Mouse (Mus musculus) midbrain, embryonic 14.5 days (tissue): Measurements from ENCODE around the gene Gm20388. TPM values are rescaled to one million over a fixed set of nuclear protein-coding genes. Genes with fewer than 3 reads are reported as not detected.

Experiments
- ATAC-seq: fragments of 200-750 bp; cut with Nextera tagmentation; 2 replicates; pipeline ENCODE4 v1.8.0; 2017; ENCODE audit warnings: moderate number of reproducible peaks, moderate library complexity; ENCODE audit not compliant: low FRiP score, low TSS enrichment
- DNase-seq: peaks from one replicate; pipeline ENCODE4 v3.0.0-alpha.2; 2015
- H3K27ac ChIP-seq: fragments of 300-500 bp; sonication (generic); replicated peaks from 2 replicates; pipeline ENCODE4 v1.5.1; 2014; ENCODE audit warnings: mild to moderate bottlenecking, low read depth, low read length, moderate library complexity
- H3K27me3 ChIP-seq: fragments of 300-500 bp; sonication (generic); 2 replicates; pipeline ENCODE4 v1.6.1; 2014; ENCODE audit warnings: low read length, control low read depth, mixed read lengths; ENCODE audit not compliant: control insufficient read depth, insufficient read depth
- H3K36me3 ChIP-seq: fragments of 300-500 bp; sonication (generic); 2 replicates; pipeline ENCODE4 v1.6.1; 2014; ENCODE audit warnings: low read length, control low read depth; ENCODE audit not compliant: control insufficient read depth, insufficient read depth
- H3K4me1 ChIP-seq: fragments of 300-500 bp; sonication (generic); 2 replicates; pipeline ENCODE4 v1.6.1; 2014; ENCODE audit warnings: mild to moderate bottlenecking, antibody characterized with exemption, low read length, control low read depth; ENCODE audit not compliant: control insufficient read depth, insufficient read depth
- H3K4me2 ChIP-seq: fragments of 300-500 bp; sonication (generic); 2 replicates; pipeline ENCODE4 v1.6.1; 2014; ENCODE audit warnings: mild to moderate bottlenecking, low read length, moderate library complexity
- H3K4me3 ChIP-seq: fragments of 300-500 bp; sonication (generic); replicated peaks from 2 replicates; pipeline ENCODE4 v1.5.1; 2014; ENCODE audit warnings: low read depth, low read length
- H3K9ac ChIP-seq: fragments of 300-500 bp; sonication (generic); replicated peaks from 2 replicates; pipeline ENCODE4 v1.6.1; 2014; ENCODE audit warnings: mild to moderate bottlenecking, low read length, moderate library complexity
- H3K9me3 ChIP-seq: fragments of 300-500 bp; sonication (generic); 2 replicates; pipeline ENCODE4 v1.6.1; 2016; ENCODE audit warnings: low read length, control low read depth, mixed read lengths; ENCODE audit not compliant: control insufficient read depth
- WGBS: fragments of 180-500 bp; shearing (Covaris S2); extraction: QIAGEN DNeasy Blood & Tissue Kit; methylation state at CpG from one replicate; pipeline ENCODE4 v1.1.7; 2014; 5-methylcytosine and 5-hydroxymethylcytosine counted together
- polyA plus RNA-seq: library from polyadenylated mRNA; unstranded; fragments of >200 nt; fragmentation: Nextera tagmentation; extraction: Ambion mirVana; gene quantifications from 2 replicates; pipeline ENCODE4 v1.2.1, GENCODE M21; 2014

The Gm20388 gene
- polyA plus RNA-seq, 1 experiment from 2014 or later: 4.1 TPM

DNA sequence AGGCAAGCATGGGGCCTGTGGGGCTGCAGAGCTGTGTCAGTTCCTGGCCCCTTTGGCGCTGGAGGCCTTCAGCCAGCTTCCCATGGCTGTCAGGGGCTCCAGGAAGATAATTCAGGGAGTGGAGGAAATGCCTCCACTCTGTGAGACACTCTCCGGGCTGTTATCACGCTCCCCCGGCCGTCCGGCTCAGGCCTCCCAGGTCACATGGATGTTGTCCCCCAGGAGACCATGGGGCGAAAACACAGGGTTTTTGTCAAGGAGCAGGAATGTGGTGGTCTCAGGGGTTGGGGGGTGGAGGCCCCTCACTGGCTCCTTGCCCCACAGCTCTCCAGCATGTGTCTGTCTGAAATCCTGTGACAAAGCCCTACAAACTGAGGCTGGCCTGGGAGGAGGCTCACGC, 2216.0 kb downstream of the Gm20388 start:
- no peak overlapping the region for H3K4me3 ChIP-seq
- H3K9me3 ChIP-seq: 0 out of 2 replicates have a peak, but pooled peaks cover 2% of the 10 kb centered on the region
- no peak overlapping the region for H3K27ac ChIP-seq
- no peaks in the 10 kb centered on the region for H3K4me1 ChIP-seq
- WGBS: 83% methylated on average over 8 of the region's 8 CpGs
- H3K36me3 ChIP-seq: no peaks in the 10 kb centered on the region
- DNase-seq: no peak
- no peaks in the 10 kb centered on the region for H3K27me3 ChIP-seq
- no peak overlapping the region for H3K9ac ChIP-seq
- no peak for ATAC-seq
- H3K4me2 ChIP-seq: no peak overlapping the region

DNA sequence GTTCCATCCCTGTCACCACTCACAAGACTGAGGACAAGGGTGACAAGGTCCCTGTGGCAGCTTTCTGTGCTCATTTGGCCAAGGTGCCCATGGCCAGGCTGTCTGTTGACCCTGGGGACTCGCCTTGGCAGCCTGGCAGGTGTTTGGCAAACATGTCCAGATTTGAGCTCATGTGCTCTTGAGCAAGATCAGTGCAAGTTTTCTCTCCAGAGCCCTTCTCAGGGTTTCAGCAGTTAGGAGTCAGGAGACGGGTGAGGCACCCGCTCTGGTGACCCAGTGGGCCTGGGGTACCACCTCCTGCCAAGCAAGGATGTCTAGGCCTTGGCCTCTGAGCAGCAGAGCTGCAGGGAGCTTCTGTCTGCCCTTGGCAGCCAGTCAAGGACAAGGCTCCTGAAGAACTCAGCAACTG, 2223.5 kb downstream of the Gm20388 start:
- no peaks in the 10 kb centered on the region for H3K36me3 ChIP-seq
- no peak overlapping the region for H3K27ac ChIP-seq
- no peaks in the 10 kb centered on the region for H3K4me1 ChIP-seq
- ATAC-seq (no peak), DNase-seq (no peak)
- no peak overlapping the region for H3K4me2 ChIP-seq
- WGBS: 80% methylated on average over 3 of the region's 3 CpGs
- no peaks in the 10 kb centered on the region for H3K27me3 ChIP-seq
- H3K4me3 ChIP-seq: no peak overlapping the region
- H3K9me3 ChIP-seq: no peaks in the 10 kb centered on the region
- no peak overlapping the region for H3K9ac ChIP-seq

DNA sequence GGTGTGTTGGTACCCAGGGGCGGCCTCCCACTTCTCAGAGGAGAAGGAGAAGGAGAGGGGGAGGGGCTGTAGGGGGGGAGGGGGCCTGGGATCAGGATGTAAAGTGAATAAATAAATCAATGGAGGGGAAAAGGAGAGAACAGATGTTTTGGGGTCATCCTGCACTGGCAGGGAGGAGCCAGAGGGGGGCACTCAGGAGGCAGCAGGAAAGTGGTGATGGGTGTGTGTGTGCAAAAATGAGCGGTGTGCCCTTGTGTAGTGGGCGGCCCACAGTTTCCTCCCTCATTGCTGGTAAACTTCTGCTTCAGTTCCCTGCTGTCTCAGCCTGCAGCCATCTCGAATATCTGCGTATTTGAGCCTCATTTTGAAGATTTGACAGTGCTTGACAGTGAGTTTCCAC, 2224.9 kb downstream of the Gm20388 start:
- Histone ChIP-seq H3K27ac (no peak overlapping the region), H3K9ac (no peak overlapping the region), H3K4me2 (no peak overlapping the region), H3K4me1 (no peaks in the 10 kb centered on the region), H3K36me3 (no peaks in the 10 kb centered on the region), H3K9me3 (no peaks in the 10 kb centered on the region), H3K27me3 (no peaks in the 10 kb centered on the region), H3K4me3 (no peak overlapping the region)
- ATAC-seq: no peak
- no peak for DNase-seq
- 75% methylated on average over 5 of the region's 5 CpGs for WGBS

DNA sequence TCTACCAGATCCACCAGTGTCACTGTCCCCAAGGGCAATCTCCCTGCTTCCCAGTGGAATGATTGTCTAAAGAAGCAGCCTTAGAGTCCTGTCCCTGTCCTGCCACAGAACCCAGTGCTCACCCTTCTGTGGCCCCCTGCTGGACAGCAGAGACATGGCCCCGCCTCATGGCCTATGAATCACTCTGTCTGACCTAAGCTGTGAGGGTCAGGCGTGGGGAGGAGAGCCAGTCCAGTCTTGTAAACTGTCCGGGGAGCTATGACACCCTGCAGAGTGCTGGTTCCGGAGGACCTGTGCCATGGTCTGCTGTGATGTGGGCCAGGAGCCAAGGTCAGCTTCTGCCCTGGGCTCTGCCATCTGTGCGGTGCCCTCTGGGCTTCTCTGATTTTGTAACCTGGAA, 2229.1 kb downstream of the Gm20388 start:
- Histone ChIP-seq H3K36me3 (no peaks in the 10 kb centered on the region), H3K4me3 (no peak overlapping the region), H3K9me3 (no peaks in the 10 kb centered on the region), H3K27me3 (no peaks in the 10 kb centered on the region), H3K27ac (no peak overlapping the region), H3K4me1 (no peaks in the 10 kb centered on the region), H3K9ac (no peak overlapping the region), H3K4me2 (no peak overlapping the region)
- 53% methylated on average over 5 of the region's 5 CpGs for WGBS
- ATAC-seq: no peak
- DNase-seq: peak; percentile 41

DNA sequence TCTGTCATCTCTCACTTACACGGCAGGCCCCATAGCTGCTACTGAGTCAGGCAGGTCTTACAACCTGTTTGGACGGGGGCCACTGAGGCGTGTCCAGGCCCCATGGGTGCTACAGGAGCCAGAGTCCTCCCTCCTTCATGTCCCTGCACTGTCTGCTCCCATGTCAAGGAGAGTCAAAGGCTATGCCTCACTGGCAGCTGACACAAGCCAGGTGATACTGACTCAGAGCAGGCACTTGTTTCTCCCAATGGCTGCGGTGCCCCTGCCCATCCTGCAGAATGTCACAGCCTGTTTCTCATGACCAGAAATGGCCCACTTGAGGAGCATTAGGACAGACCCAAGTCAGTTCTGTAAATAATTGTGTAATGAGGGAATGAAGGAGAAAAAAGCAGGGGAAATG, 2229.8 kb downstream of the Gm20388 start:
- WGBS: 89% methylated on average over 4 of the region's 4 CpGs
- Histone ChIP-seq H3K27me3 (no peaks in the 10 kb centered on the region), H3K9me3 (no peaks in the 10 kb centered on the region), H3K9ac (no peak overlapping the region), H3K36me3 (no peaks in the 10 kb centered on the region), H3K4me3 (no peak overlapping the region), H3K27ac (no peak overlapping the region), H3K4me1 (no peaks in the 10 kb centered on the region), H3K4me2 (no peak overlapping the region)
- no peak for DNase-seq
- no peak for ATAC-seq

DNA sequence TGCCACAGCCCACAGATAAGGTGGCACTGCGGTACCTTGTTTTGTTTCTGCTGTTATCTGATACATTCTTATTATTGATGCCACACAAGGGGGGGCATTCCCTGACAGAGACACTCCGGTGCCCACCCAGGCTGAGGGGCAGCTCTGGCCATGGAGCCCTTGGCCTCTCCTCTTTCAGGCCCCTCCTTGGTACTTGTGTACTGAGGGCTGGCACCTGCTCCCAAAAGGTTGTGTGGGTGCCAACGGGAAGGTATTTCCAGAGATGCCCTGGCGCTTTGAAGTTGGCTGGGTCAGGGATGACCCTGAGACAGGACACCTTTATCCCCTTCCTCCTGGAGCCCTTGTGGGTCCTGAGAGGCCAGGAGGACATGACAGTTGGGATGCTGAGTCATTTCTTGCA, 2231.8 kb downstream of the Gm20388 start:
- no peaks in the 10 kb centered on the region for H3K36me3 ChIP-seq

DNA sequence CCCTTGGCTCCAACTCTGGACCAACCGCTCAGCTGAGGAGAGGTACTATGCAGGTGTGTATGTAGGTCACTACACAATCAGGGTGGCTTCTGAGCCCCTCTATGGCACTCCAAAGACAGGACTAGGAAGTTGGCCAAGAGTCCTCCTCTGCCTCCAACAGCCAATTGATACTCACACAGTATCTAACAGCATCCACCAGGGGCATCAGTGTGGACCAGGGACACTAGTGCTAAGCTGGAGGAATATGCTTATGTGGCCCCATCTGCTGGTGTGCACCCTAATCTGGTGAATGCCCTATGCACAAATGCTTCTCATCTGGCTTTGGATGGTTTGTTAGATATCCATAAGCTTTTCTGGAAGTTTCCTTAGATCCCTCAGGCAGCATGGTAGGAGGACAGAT, 2232.6 kb downstream of the Gm20388 start:
- ATAC-seq (no peak), DNase-seq (no peak)
- Histone ChIP-seq H3K4me3 (no peak overlapping the region), H3K36me3 (no peaks in the 10 kb centered on the region), H3K9ac (no peak overlapping the region), H3K27me3 (no peaks in the 10 kb centered on the region), H3K4me1 (no peaks in the 10 kb centered on the region), H3K9me3 (no peaks in the 10 kb centered on the region), H3K4me2 (no peak overlapping the region), H3K27ac (no peak overlapping the region)
- 96% methylated on average over 1 of the region's 1 CpGs for WGBS

More for the DNA sequence above, 2231.8 kb downstream of the Gm20388 start:
- Histone ChIP-seq H3K4me2 (no peak overlapping the region), H3K9me3 (no peaks in the 10 kb centered on the region), H3K4me3 (no peak overlapping the region), H3K4me1 (no peaks in the 10 kb centered on the region), H3K27ac (no peak overlapping the region), H3K9ac (no peak overlapping the region), H3K27me3 (no peaks in the 10 kb centered on the region)
- no peak for DNase-seq
- ATAC-seq: no peak
- 95% methylated on average over 4 of the region's 4 CpGs for WGBS

DNA sequence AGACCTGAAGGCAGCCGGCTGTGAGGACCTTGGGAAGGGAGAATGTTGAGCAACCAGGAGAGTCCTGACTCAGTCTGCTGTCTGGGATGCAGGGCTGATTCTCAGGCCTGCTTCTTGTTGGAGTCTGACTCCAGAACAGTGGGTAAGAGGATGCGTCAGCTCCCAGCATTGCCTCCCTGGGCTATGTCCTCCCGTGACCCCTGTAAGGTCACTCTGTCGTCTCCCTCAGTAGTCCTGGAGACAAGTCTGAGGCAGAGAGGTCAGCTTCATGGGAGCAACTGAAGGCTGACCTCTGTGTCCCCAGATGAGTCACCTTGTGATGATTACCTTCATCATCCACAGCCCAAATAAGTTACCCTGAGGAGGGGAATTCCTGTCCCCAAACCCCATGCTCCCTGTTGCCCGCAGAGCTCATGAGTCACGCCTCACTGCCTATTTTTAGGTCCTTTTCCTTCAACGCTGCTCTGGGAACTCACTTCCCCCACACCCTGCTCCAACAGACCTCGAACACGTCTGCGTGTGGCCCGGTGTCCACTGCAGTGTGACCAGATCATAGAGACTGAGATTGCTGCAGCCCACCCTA, 2234.2 kb downstream of the Gm20388 start:
- DNase-seq: no peak
- H3K9me3 ChIP-seq: no peaks in the 10 kb centered on the region
- no peak overlapping the region for H3K4me3 ChIP-seq
- H3K4me1 ChIP-seq: no peaks in the 10 kb centered on the region
- no peak overlapping the region for H3K27ac ChIP-seq
- H3K36me3 ChIP-seq: no peaks in the 10 kb centered on the region
- no peak overlapping the region for H3K4me2 ChIP-seq
- WGBS: 51% methylated on average over 11 of the region's 11 CpGs
- ATAC-seq: no peak
- no peak overlapping the region for H3K9ac ChIP-seq
- no peaks in the 10 kb centered on the region for H3K27me3 ChIP-seq

DNA sequence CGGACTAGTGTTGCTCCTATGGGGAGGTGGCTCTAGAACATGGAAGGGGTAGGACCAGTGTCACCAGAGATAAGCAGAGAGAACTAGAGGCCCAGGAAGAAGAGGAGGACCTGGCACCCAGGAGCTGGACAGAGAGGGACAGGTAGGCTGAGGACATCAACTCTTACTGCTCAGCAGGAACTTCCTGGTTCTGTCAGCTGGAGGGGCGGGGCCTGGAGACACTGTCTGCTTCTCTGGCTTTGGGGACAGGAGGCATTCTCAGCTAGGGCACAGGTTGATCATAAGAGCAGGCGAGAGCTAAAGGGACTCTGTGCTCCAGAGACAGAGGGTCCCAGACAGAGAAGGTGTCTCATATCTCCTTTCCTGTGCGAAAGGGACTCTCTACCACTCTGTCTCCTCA, 2238.4 kb downstream of the Gm20388 start:
- Histone ChIP-seq H3K4me2 (no peak overlapping the region), H3K9me3 (no peaks in the 10 kb centered on the region), H3K27ac (no peak overlapping the region), H3K4me1 (no peaks in the 10 kb centered on the region), H3K9ac (no peak overlapping the region), H3K4me3 (no peak overlapping the region), H3K36me3 (no peaks in the 10 kb centered on the region), H3K27me3 (no peaks in the 10 kb centered on the region)
- ATAC-seq: no peak
- 86% methylated on average over 4 of the region's 4 CpGs for WGBS
- DNase-seq: no peak
